Mouse (Mus musculus) left cerebral cortex, postnatal 4 days (tissue): ENCODE measurements around the gene Ep300. TPM values are rescaled to one million over a fixed set of nuclear protein-coding genes. Genes with fewer than 3 reads are reported as not detected.
"Not testable (repeated sequence)": the region's sequence is repeated elsewhere in the genome, so short reads cannot be mapped to it uniquely, and the experiment has no call there.

Experiments
- DNase-seq: peaks from one replicate; pipeline ENCODE4 v3.0.0-alpha.2; 2022
- intact Hi-C: fragments of 180-260 bp; cut with DNase I; formaldehyde crosslinking; loops from one replicate; pipeline ENCODE4 v1.15.1; 2025
- microRNA-seq: library from miRNA; unstranded; fragments of <30 nt; microRNA quantifications from one replicate; pipeline ENCODE4 v1.2.0, GENCODE M21; 2022
- total RNA-seq, 2 experiments: library from RNA; stranded (reverse); gene quantifications; 2 replicates each; pipeline ENCODE4 v1.2.3; 2021

The Ep300 gene
- total RNA-seq, 2 experiments from 2014 or later: 72.1 to 74.3 TPM

DNA sequence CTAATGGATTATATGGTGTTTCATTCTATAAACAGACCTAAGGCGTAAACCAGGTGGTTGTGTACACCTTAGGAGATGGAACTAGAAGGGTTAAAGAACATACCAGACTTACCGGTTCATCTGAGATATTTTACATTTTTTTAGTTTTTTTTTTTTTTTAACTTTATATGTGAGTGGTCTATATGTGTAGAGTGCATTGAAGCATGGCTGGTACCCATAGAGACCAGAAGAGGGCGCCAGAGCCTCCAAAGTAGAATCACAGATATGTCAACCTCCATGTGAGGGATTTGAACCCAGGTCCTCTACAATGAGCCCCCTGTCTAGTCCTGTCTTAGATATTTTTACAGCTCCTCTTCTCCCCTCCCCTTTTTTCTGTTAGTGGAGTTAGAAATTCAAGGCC, 112.7 kb downstream of the Ep300 start:
- intact Hi-C loops: no loop called here
- no peak for DNase-seq

DNA sequence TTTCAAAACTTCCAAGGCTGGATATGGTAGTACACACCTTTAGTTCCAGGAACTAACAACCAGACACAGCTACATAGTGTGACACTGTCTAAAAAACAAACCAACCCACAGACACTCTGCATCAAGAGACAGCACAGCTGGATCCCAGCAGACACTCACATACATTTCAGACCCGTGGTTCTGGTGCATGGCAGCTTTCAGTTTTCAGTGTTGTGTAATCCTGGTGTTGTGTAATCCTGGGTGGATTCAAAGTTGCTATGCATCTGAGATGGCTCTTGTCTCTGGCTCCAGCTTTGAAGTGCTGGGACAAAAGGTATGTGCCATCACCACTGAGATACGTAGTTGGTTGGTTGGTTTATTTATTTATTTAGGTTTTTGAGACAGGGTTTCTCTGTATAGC, 113.4 kb downstream of the Ep300 start:
- intact Hi-C loops: no loop called here
- DNase-seq: no peak

DNA sequence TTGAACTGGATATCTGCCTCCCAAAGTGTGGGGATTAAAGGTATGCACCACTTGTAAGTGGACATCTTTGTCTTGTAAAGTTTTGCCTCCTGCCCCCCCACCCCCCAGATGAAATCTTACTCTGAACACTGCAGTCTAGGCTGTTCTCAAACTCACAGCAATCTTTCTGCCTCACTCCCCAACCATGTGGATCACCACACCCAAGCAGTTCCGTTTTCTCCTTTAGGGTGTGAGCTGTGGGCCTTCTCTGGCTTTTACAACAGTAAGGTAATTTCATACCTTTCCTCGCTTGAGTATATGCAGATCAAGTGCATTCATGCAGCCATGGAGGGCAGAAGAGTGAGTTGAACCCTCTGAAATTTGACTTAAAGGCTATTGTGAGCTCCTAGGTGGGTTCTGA, 115.0 kb downstream of the Ep300 start:
- intact Hi-C loops: no loop called here

DNA sequence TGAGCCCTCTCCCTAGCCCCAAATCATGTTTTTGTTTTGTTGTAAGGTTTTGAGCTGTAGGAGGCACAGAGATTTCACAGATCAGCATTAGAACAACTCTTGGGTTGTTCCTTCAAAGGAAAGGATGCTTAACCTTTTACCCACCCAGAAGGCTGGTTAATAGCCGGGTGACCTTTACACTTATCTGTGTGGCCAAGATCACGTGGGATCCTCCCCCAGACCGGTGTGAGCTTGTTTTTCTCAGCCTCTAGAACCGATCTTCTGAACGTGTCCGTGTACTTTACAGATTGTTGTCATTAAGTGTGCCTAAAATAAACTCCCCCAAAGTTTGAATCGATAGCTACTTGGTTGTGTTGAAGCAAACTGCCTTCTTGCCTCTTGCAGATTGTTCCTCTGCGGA, 115.5 kb downstream of the Ep300 start:
- no peak for DNase-seq
- intact Hi-C loops: no loop called here

More for the DNA sequence above, 115.0 kb downstream of the Ep300 start:
- DNase-seq: no peak

DNA sequence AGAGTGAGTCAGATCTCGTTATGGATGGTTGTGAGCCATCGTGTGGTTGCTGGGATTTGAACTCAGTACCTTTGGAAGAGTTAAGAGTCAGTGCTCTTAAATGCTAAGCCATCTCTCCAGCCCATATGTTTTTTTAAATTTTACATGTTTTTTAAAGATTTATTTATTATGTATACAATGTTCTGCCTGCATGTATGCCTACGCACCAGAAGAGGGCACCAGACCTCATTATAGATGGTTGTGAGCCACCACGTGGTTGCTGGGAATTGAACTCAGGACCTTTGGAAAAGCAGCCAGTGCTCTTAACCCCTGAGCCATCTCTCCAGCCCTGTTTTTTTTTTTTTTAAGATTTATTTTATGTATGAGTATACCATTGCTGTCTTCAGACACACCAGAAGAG, 116.2 kb downstream of the Ep300 start:
- intact Hi-C loops: not testable (repeated sequence)

More for the DNA sequence above, 116.2 kb downstream of the Ep300 start:
- DNase-seq: not testable (repeated sequence)

Small RNAs within 50 kb of the gene (microRNA-seq; reads per million reads assigned to microRNA genes)
- not detected for gene Gm23880

Other genes with a start within 250 kb of the Ep300 start
- 10 to 100 TPM; 71.9 to 72.3 TPM for gene Slc25a17, start 224.5 kb upstream of the Ep300 start, total RNA-seq
- 100 to 1,000 TPM; 188 to 193 TPM for gene St13, start 185.3 kb upstream of the Ep300 start, total RNA-seq
- 10 to 100 TPM; 11.4 to 11.7 TPM for gene Xpnpep3, start 185.2 kb upstream of the Ep300 start, total RNA-seq
- gene Dnajb7, start 177.1 kb upstream of the Ep300 start, total RNA-seq: under 1 TPM in 1 of 2 experiments, not detected in 1; 0.28 TPM
- 100 to 1,000 TPM; 141 to 149 TPM for gene Rbx1, start 119.1 kb upstream of the Ep300 start, total RNA-seq
- gene L3mbtl2, start 78.5 kb downstream of the Ep300 start, total RNA-seq: 10 to 100 TPM; 35.6 to 39.8 TPM
- 10 to 100 TPM; 25.3 to 26.6 TPM for gene Chadl, start 111.9 kb downstream of the Ep300 start, total RNA-seq
- gene Zc3h7b, start 159.7 kb downstream of the Ep300 start, total RNA-seq: 100 to 1,000 TPM; 219 to 235 TPM
- gene Rangap1, start 160.2 kb downstream of the Ep300 start, total RNA-seq: 100 to 1,000 TPM; 170 to 180 TPM
- gene Tef, start 217.1 kb downstream of the Ep300 start, total RNA-seq: 10 to 100 TPM; 68.1 to 69.6 TPM